Mouse (Mus musculus): ENCODE measurements around the gene Vmn2r77. TPM values are rescaled to one million over a fixed set of nuclear protein-coding genes. Genes with fewer than 3 reads are reported as not detected.
"Not testable (repeated sequence)": the region's sequence is repeated elsewhere in the genome, so short reads cannot be mapped to it uniquely, and the experiment has no call there.

Vmn2r77 gene
- total RNA-seq (2021), result not detected
- long read RNA-seq, experiment 1, result 0 reads
- long read RNA-seq, experiment 2, result 0 reads

GRCm38 (mm10) chr7:86794727-86795126 is at the start of gene Vmn2r77:
Vmn2r77 (plus strand) TSS chr7:86795027.
- DNase-seq (ENCODE audit: low spot score in 2 of 2), result no peak

- no peak for DNase-seq (ENCODE audit: low spot score in 2 of 2)
Observed at GRCm38 (mm10) chr7:86760751-86761150, 34.1 kb upstream of the Vmn2r77 start.

GRCm38 (mm10) chr7:86764628-86765027 is 30.2 kb upstream of the Vmn2r77 start:
- no peak for DNase-seq (ENCODE audit: low spot score in 2 of 2)

- no peak for DNase-seq (ENCODE audit: low spot score in 2 of 2)
Observed at GRCm38 (mm10) chr7:86771621-86772020, 23.2 kb upstream of the Vmn2r77 start.

GRCm38 (mm10) chr7:86775617-86776325 is 19.1 kb upstream of the Vmn2r77 start, which contains the start of gene Folh1:
Folh1 (minus strand) TSS chr7:86775943.
- peak; percentile 20 to 59 for DNase-seq (ENCODE audit: low spot score in 2 of 2)

- not testable (repeated sequence) for DNase-seq (ENCODE audit: low spot score in 2 of 2)
Observed at GRCm38 (mm10) chr7:86815241-86815640, 20.4 kb downstream of the Vmn2r77 start.

- DNase-seq (ENCODE audit: low spot score in 2 of 2), result not testable (repeated sequence)
Observed at GRCm38 (mm10) chr7:86815716-86816115, 20.9 kb downstream of the Vmn2r77 start.

- DNase-seq (ENCODE audit: low spot score in 2 of 2), result no peak
Observed at GRCm38 (mm10) chr7:86816466-86816865, 21.6 kb downstream of the Vmn2r77 start.

Other genes with a start within 250 kb of the Vmn2r77 start
- gene Olfr295, start 211.2 kb upstream of the Vmn2r77 start, total RNA-seq (2021), result not detected
- not detected for gene Olfr294, start 178.4 kb upstream of the Vmn2r77 start, total RNA-seq (2021)
- gene Olfr293, start 146.0 kb upstream of the Vmn2r77 start, total RNA-seq (2021), result not detected
- not detected for gene Olfr292, start 106.7 kb upstream of the Vmn2r77 start, total RNA-seq (2021)
- 1 to 10 TPM; 7.8 to 8.4 TPM for gene Folh1, start 19.1 kb upstream of the Vmn2r77 start, total RNA-seq (2021)
- gene Vmn2r78, start 120.1 kb downstream of the Vmn2r77 start, total RNA-seq (2021), result under 1 TPM; 0.05 to 0.17 TPM
- gene Vmn2r79, start 201.1 kb downstream of the Vmn2r77 start, total RNA-seq (2021), result under 1 TPM in 1 of 2 experiments, not detected in 1; 0.05 TPM

All from layer of hippocampus, postnatal 14 days (tissue).